Mouse (Mus musculus): ENCODE results near the gene Zfyve19.

The Zfyve19 gene

GRCm38 (mm10) chr2:119196316-119197108 is 11.9 kb upstream of the Zfyve19 start:
- DNase-seq (ENCODE audit: low spot score): no peak

- DNase-seq (ENCODE audit: low spot score): no peak
Observed at GRCm38 (mm10) chr2:119197493-119197892, 10.9 kb upstream of the Zfyve19 start.

DNA sequence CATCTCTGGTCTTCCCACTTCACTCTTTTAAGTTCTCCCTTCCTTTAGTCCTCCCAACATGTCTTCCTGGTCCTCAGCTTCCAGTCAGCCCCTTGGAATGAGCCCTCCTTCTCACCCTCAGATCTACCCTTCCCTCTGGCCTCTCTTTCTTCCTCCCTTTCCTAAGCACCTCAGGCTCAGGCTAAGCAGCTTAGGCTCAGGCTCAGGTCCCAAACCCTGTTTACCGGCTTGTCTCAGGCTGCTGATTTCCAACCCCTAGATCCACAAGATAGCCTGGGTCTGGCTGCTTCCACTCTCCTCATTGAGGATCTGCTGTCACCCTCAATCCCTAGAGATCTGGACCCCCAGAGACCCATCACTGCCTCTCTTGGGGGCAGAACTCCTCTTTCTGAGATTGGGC is 10.4 kb upstream of the Zfyve19 start:
- no peak for DNase-seq (ENCODE audit: low spot score)

DNA sequence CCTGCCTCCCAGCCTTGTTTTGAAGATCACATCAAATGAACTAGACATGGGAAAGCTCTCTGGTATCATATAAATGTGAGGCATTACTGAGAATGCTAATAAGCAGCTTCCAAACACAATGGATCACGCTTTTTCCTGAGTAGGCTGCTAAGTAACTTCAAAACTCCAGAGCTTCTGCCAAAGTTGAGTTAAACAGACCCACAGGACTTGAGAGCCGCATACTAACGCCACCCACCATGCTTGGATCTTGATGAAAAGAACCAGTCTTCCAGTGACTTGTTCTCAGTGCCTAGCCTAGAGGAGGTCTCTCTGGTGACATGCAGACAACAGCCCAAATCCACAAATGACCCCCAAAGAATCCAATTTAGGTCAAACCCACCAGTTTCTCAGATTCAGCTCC is 9.5 kb upstream of the Zfyve19 start:
- no peak for DNase-seq (ENCODE audit: low spot score)

- DNase-seq (ENCODE audit: low spot score): peak; percentile 63
Observed at GRCm38 (mm10) chr2:119202914-119203453, 5.4 kb upstream of the Zfyve19 start.

DNA sequence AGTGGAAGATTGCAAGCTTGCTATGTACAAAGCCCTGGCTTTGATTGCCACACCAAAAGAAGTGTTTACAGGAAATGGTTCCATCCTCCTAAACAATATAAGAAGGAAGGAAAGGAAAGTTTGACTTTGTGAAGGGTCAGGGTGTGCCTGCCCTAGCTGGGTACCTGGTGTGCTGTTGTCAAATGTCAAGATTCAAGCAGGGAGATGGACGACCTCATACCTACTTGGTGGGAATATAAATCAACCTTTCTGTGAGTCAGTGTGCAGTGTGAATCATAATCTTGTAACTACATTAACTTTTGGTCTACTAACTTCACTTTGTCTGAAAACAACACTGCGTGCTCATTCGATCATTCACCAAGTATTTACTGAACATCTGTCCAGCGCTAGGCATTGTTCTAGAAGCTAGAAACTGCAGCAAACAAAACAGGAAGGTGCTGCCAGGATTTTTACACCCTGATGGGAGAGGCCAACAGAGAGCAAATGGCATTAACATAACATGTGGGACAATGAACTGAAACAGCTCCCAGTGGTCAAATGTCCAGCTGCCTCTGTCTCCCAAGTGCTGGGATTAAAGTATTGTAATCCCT is 4.5 kb upstream of the Zfyve19 start:
- DNase-seq (ENCODE audit: low spot score): no peak

DNA sequence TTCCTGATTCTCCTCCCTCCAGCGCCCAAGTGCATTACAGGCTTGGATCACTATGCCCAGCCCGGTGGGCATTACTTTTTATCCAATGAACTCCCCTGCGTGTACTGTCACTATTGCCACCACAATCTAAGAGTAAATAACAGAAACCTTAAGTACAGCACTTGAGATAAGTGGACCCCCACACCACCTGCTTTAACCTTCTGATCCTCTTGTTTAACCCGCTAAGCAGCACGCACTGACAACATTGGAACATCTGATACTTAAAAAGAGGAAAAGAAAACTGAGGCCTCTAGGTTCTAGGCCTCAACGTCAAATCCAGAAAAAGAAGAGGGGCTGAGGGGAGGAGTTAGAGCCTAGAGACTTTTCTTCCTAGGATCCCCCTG is 465 bp upstream of the Zfyve19 start:
- DNase-seq (ENCODE audit: low spot score): no peak

DNA sequence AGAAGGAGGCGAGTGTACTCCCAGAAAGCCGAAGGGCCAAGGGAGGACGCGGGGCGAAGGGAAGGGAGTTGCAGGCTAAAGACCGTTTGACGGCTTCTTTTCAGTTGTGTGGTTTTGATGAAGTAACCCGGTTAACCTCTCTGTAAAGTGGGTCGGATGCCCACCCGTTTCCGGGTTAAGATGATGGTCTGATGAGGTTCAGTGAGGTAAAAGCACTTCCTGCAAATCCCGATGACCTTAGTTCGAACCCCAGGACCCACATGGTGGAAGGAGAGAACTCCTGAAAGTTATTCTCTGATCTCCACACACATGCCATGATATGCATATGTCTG is 725 bp downstream of the Zfyve19 start:
- DNase-seq (ENCODE audit: low spot score): no peak

DNA sequence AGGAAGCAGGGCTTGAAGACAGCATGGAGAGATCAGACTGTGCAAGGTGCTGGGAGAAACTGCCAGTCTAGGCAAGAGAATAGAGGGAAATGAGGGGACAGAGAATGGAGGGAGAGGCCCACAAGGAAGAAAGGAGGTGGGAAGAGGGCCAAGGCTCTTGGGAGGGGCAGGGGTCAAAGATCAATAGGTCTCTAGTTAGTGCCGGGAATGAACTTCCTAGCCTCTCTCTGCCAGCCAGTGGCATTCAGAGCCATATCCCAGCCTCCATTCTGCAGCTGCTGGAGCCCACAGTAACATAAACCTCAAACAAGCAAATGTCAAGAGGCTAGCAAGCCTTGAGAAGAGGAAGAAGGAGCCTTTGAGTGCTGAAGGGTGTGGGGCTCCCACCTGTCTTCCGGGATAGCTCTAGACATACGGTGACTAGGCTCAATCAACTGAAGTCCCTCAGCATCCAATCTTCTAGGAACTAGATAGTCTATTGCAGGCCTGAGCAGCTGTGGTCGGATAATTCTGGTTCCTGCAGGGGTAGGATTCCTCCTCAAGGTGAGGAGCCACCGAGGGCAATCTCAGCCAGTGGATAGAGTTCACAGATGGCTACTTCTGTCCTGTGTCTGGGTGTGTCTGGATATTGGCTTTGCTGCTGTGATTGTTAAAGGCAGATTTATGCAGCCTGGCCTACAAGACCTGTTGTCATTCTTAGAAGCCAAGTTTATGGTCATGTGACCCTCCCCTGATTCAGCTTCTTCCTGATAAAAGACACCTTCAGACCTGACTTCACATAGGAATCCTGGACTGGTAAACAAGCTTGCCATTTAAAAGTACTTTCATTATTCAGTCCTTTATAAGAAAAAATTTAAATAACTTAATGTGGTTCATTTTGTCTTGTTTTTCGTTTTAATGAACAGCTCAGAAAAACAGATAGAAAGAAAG is 21.6 kb downstream of the Zfyve19 start, which contains the start of gene Ppp1r14d:
Ppp1r14d (minus strand) TSS at position 132 of the 930 bp plus-strand sequence.
- no peak for DNase-seq (ENCODE audit: low spot score)

DNA sequence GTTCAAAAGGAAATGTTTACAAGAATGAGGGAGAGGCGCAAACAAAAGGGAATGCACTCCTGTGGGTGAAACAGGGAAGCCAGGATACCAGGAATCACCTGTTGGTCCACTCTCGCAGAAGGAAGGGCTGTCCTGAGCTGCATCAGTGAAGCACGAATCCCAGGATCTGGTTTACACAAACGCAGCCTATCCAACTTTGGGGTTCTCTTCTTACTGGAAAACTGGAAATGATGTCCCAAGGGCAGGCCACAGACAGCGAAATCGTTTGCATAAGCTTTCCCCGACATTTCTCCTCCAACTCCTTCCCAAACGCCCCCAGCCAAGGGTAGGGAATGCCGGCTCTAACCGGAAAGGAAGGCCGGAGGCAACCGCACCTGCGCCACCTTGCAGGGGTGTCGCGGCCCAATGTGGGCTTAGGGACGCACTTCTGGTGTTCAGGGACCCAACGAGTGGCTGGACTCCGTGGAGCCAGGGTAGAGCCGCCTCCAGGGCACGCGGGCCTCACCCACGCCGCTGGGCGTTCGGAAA is 28.3 kb downstream of the Zfyve19 start:
- DNase-seq (ENCODE audit: low spot score): no peak

- peak; percentile 81 for DNase-seq (ENCODE audit: low spot score)
Observed at GRCm38 (mm10) chr2:119237210-119237870, 28.9 kb downstream of the Zfyve19 start, which contains the start of gene Spint1. TSS of gene Spint1 (plus strand) at chr2:119237362.

DNA sequence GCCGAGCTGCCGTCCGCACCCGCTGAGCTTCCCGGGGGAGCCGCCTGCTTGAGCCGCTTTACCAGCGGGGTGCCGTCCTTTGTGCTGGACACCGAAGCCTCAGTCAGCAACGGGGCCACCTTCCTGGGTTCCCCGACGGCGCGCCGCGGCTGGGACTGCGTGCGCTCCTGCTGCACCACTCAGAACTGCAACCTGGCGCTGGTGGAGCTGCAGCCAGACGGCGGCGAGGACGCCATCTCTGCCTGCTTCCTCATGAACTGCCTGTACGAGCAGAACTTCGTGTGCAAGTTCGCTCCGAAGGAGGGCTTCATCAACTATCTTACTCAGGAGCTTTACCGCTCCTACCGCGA is 29.4 kb downstream of the Zfyve19 start:
- DNase-seq (ENCODE audit: low spot score): peak; percentile 21

DNA sequence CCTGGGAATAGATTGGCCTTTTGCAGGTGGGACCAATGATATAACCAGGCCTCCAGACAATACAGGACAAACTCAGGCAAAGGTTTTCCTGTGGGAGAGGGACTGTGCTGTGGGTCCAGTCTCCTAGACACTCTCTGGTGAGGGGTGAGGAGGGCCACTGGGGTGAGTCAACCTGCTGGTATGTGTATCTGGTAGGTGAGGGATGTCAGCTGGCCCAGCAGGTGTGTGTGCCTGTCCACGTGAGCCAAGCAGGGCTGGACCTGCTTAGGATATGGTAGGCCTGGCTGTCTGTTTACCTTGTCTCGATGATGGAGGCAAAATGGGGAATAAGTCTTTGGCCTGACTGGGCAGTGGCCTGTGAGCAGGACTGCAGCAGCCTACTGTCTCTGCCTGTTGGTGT is 30.3 kb downstream of the Zfyve19 start:
- peak; percentile 78 for DNase-seq (ENCODE audit: low spot score)

- DNase-seq (ENCODE audit: low spot score): no peak
Observed at GRCm38 (mm10) chr2:119240075-119240818, 31.8 kb downstream of the Zfyve19 start.

- no peak for DNase-seq (ENCODE audit: low spot score)
Observed at GRCm38 (mm10) chr2:119240819-119241186, 32.4 kb downstream of the Zfyve19 start.

DNA sequence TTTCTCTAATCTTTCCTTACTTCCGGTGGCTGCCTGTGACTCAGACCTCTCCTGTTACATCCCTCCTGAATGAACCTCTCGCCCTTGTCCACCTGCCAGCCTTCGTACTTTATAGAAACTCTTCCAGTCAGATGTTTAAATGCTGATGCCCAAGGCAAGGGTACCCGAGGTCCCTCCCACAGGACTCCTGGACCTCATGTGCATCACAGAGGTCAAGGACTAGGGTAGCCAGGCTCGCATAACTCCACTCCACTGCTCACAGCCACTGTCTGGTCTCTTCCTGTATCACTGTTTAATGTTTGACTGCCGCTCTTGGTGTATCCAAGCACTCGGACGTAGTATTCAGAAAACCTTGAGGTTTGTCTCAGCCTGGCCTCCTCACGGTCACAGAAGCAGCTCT is 34.1 kb downstream of the Zfyve19 start:
- no peak for DNase-seq (ENCODE audit: low spot score)

GRCm38 (mm10) chr2:119245246-119245645 is 36.8 kb downstream of the Zfyve19 start:
- DNase-seq (ENCODE audit: low spot score): no peak

DNA sequence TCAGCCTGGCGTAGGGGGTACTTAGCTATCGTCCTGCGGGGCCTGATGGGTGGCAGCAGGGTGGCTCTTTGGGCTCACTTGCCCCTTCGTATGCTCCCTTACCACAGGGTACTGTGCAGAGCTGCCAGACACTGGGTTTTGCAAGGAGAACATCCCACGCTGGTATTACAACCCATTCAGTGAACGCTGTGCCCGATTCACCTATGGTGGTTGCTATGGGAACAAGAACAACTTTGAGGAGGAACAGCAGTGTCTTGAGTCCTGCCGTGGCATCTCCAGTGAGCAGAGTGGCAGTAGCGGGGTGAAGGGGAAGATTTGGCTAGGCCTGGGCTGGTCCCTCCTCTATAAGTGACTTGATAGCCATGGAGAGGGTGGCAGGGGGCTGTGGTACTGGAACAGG is 39.5 kb downstream of the Zfyve19 start:
- no peak for DNase-seq (ENCODE audit: low spot score)

GRCm38 (mm10) chr2:119249592-119250061 is 41.2 kb downstream of the Zfyve19 start:
- DNase-seq (ENCODE audit: low spot score): peak; percentile 72

GRCm38 (mm10) chr2:119250377-119250776 is 42.0 kb downstream of the Zfyve19 start:
- no peak for DNase-seq (ENCODE audit: low spot score)

Measured in urinary bladder, postnatal 14 days (tissue).